Mouse (Mus musculus): Measurements from ENCODE around the gene Mosmo.

DNA sequence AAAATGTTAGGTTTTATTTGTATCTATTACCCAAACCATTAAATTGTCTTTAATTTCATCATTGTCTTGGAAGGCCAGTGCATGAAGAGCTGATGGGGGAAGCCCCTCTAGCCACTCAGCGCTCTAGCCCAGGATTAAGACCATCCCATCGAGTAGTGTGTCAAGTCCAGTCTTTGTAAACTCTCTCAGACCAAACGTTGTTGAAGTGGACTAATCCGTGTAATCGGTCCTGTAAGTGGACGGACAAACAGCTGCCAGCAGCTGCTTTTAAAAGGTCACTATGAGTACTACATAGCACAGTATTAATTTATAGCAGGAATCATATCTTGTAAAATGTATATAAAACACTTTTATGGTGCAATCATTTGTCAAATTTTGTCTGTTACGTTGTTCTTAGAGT lies 55.5 kb downstream of the Mosmo start:
- TF ChIP-seq CTCF (IDR thresholded peaks at IDR 0.05; ENCODE audit: low read depth, low read length) (no peak), GATA2 (IDR thresholded peaks at IDR 0.05; ENCODE audit: borderline replicate concordance, low read depth, low read length) (no peak), TAL1 (conservative IDR thresholded peaks at IDR 0.05; ENCODE audit: low read depth, low read length) (no peak), GATA1 (IDR thresholded peaks at IDR 0.05; ENCODE audit: borderline replicate concordance, low read length) (no peak)

Measured in G1E (cell line).